Mouse (Mus musculus) cerebellum, adult 2 months (tissue): Measurements from ENCODE around the gene Scn2b.

ENCODE experiments used
- CTCF ChIP-seq: fragments of 200-500 bp; IDR thresholded peaks from 2 replicates; pipeline ENCODE4 v1.5.1; 2011; ENCODE audit warnings: low read depth, mild to moderate bottlenecking, control low read depth, low read length, moderate library complexity, borderline replicate concordance; ENCODE audit not compliant: insufficient read depth
- POLR2A ChIP-seq: fragments of 200-500 bp; IDR thresholded peaks from 2 replicates; pipeline ENCODE4 v1.6.1; 2011; ENCODE audit warnings: low read length, control low read depth, borderline replicate concordance; ENCODE audit not compliant: insufficient read depth

- TF ChIP-seq POLR2A, result peak; percentile 63; the same call in 1 of the 2 replicates
- TF ChIP-seq CTCF, result no peak
Measured at GRCm38 (mm10) chr9:45115706-45116105, 1.9 kb upstream of the Scn2b start.
